Mouse (Mus musculus): Measurements from ENCODE around the gene Pde7b.

Pde7b gene

GRCm38 (mm10) chr10:20653299-20653698, 71.6 kb downstream of the Pde7b start:
- no peak for DNase-seq

GRCm38 (mm10) chr10:20636381-20636780, 88.5 kb downstream of the Pde7b start:
- DNase-seq: no peak

GRCm38 (mm10) chr10:20633085-20633415, 91.8 kb downstream of the Pde7b start:
- DNase-seq: no peak

GRCm38 (mm10) chr10:20632256-20633084, 92.4 kb downstream of the Pde7b start:
- no peak for DNase-seq

- DNase-seq: no peak
These were observed 94.8 kb downstream of the Pde7b start for GRCm38 (mm10) chr10:20630122-20630521.

GRCm38 (mm10) chr10:20625702-20626375, 99.0 kb downstream of the Pde7b start:
- DNase-seq: no peak

GRCm38 (mm10) chr10:20621661-20622454, 103.0 kb downstream of the Pde7b start:
- no peak for DNase-seq

- no peak for DNase-seq
These were observed 118.9 kb downstream of the Pde7b start for GRCm38 (mm10) chr10:20606007-20606406.

GRCm38 (mm10) chr10:20595107-20595810, 129.6 kb downstream of the Pde7b start:
- no peak for DNase-seq

GRCm38 (mm10) chr10:20594015-20594414, 130.9 kb downstream of the Pde7b start:
- DNase-seq: no peak

GRCm38 (mm10) chr10:20590100-20590499, 134.8 kb downstream of the Pde7b start:
- no peak for DNase-seq

- DNase-seq: no peak
These were observed 138.9 kb downstream of the Pde7b start for GRCm38 (mm10) chr10:20585959-20586358.

GRCm38 (mm10) chr10:20575002-20575401, 149.9 kb downstream of the Pde7b start:
- DNase-seq: no peak

GRCm38 (mm10) chr10:20574414-20574813, 150.5 kb downstream of the Pde7b start:
- DNase-seq: no peak

- no peak for DNase-seq
These were observed 153.4 kb downstream of the Pde7b start for GRCm38 (mm10) chr10:20571521-20571920.

- no peak for DNase-seq
These were observed 156.2 kb downstream of the Pde7b start for GRCm38 (mm10) chr10:20568630-20569029.

GRCm38 (mm10) chr10:20567684-20568236, 157.1 kb downstream of the Pde7b start:
- no peak for DNase-seq

- DNase-seq: no peak
These were observed 168.4 kb downstream of the Pde7b start for GRCm38 (mm10) chr10:20556477-20556876.

GRCm38 (mm10) chr10:20551341-20551740, 173.5 kb downstream of the Pde7b start:
- DNase-seq: no peak

- no peak for DNase-seq
These were observed 174.1 kb downstream of the Pde7b start for GRCm38 (mm10) chr10:20550771-20551170.

GRCm38 (mm10) chr10:20550161-20550560, 174.7 kb downstream of the Pde7b start:
- DNase-seq: no peak

Data from retina, postnatal 1 day (tissue).